8 mouse cellular contexts compared by ENCODE assay signal in genomic region chr2:36214023-36214422, GRCm38 (mm10). TPM values are rescaled to one million over a fixed set of nuclear protein-coding genes. Genes with fewer than 3 reads are reported as not detected.
DNase-seq lines count a peak whose midpoint lies in the region; ATAC-seq and TF ChIP-seq lines count a peak whose summit lies in the region.

No protein-coding gene starts in this region.

- H3K27ac ChIP-seq in forebrain, embryonic 14.5 days (ENCODE audit: low read depth, low read length): no peak overlapping the region
- H3K27ac ChIP-seq in liver, postnatal 0 days (ENCODE audit: low read depth): no peak overlapping the region
- H3K27ac ChIP-seq in neural tube, embryonic 14.5 days (ENCODE audit: low read depth, low read length): no peak overlapping the region
- H3K27ac ChIP-seq in testis, adult 2 months (ENCODE audit: control insufficient read depth, insufficient read depth, low read depth, low read length): no peak overlapping the region

- ATAC-seq in cerebellum, adult (ENCODE audit: insufficient number of reproducible peaks, low FRiP score, low TSS enrichment): peak; percentile 78; the same call in 1 of the 2 replicates
- ATAC-seq in forebrain, embryonic 14.5 days: peak; percentile 90
- peak; percentile 85 for ATAC-seq in liver, postnatal 0 days
- ATAC-seq in neural tube, embryonic 14.5 days (ENCODE audit: low read depth): peak; percentile 89

- no peaks in the 10 kb centered on the region for H3K36me3 ChIP-seq in forebrain, embryonic 14.5 days (ENCODE audit: control insufficient read depth, insufficient read depth, low read length)
- no peaks in the 10 kb centered on the region for H3K36me3 ChIP-seq in liver, postnatal 0 days (replicated peaks; ENCODE audit: insufficient read depth, low read length)
- no peaks in the 10 kb centered on the region for H3K36me3 ChIP-seq in neural tube, embryonic 14.5 days (ENCODE audit: control insufficient read depth, insufficient read depth, low read length)
- no peaks in the 10 kb centered on the region for H3K36me3 ChIP-seq in testis, adult 2 months (ENCODE audit: control insufficient read depth, insufficient read depth, low read length)

- peaks cover 28% of the 10 kb centered on the region for H3K27me3 ChIP-seq in forebrain, embryonic 14.5 days (replicated peaks; ENCODE audit: control insufficient read depth, insufficient read depth, low read length)
- H3K27me3 ChIP-seq in liver, postnatal 0 days (ENCODE audit: insufficient read depth, low read length): peaks cover 35% of the 10 kb centered on the region
- H3K27me3 ChIP-seq in neural tube, embryonic 14.5 days (ENCODE audit: control insufficient read depth, insufficient read depth, low read length): peaks cover 10% of the 10 kb centered on the region
- no peaks in the 10 kb centered on the region for H3K27me3 ChIP-seq in testis, adult 2 months (ENCODE audit: control insufficient read depth, insufficient read depth, low read length)

- 8% methylated on average over 8 of the region's 8 CpGs for WGBS in forebrain, embryonic 14.5 days
- 1% methylated on average over 8 of the region's 8 CpGs for WGBS in large intestine, adult 2 months
- WGBS in liver, postnatal 0 days (ENCODE audit: insufficient replicate concordance): 8% methylated on average over 8 of the region's 8 CpGs
- 13% methylated on average over 8 of the region's 8 CpGs for WGBS in neural tube, embryonic 14.5 days

- H3K9me3 ChIP-seq in forebrain, embryonic 14.5 days (replicated peaks; ENCODE audit: control insufficient read depth, low read length): no peaks in the 10 kb centered on the region
- H3K9me3 ChIP-seq in liver, postnatal 0 days (ENCODE audit: low read length): no peaks in the 10 kb centered on the region
- no peaks in the 10 kb centered on the region for H3K9me3 ChIP-seq in neural tube, embryonic 14.5 days (ENCODE audit: control insufficient read depth, low read length)

- no peak for TF ChIP-seq EP300 in liver, postnatal 0 days (IDR thresholded peaks at IDR 0.05; ENCODE audit: low read depth)

- no peak for TF ChIP-seq POLR2A in testis, adult 2 months (IDR thresholded peaks at IDR 0.05; ENCODE audit: control insufficient read depth, low read depth, low read length)

- no peak overlapping the region for H3K4me3 ChIP-seq in forebrain, embryonic 14.5 days (ENCODE audit: low read depth, low read length)
- no peak overlapping the region for H3K4me3 ChIP-seq in liver, postnatal 0 days (ENCODE audit: low read depth, low read length)
- H3K4me3 ChIP-seq in neural tube, embryonic 14.5 days (ENCODE audit: low read depth, low read length): no peak overlapping the region
- H3K4me3 ChIP-seq in testis, adult 2 months (ENCODE audit: control insufficient read depth, low read depth, low read length): no peak overlapping the region

- DNase-seq in ES-CJ7 (ENCODE audit: low read depth, low spot score): peak; percentile 87
- DNase-seq in forebrain, embryonic 14.5 days (ENCODE audit: low spot score): peak; percentile 93
- DNase-seq in heart, postnatal 14 days: peak; percentile 89 to 92
- peak; percentile 60 for DNase-seq in large intestine, adult 2 months (ENCODE audit: low read depth, low spot score)
- peak; percentile 92 for DNase-seq in liver, postnatal 0 days

- no peak overlapping the region for H3K9ac ChIP-seq in forebrain, embryonic 14.5 days (ENCODE audit: low read length)
- no peak overlapping the region for H3K9ac ChIP-seq in liver, postnatal 0 days (replicated peaks)
- no peak overlapping the region for H3K9ac ChIP-seq in neural tube, embryonic 14.5 days (replicated peaks; ENCODE audit: low read depth, low read length)

- H3K4me2 ChIP-seq in forebrain, embryonic 14.5 days (ENCODE audit: low read length): no peak overlapping the region
- H3K4me2 ChIP-seq in liver, postnatal 0 days (ENCODE audit: low read depth, low read length): peak overlapping the region; percentile 15; the same call in 1 of the 2 replicates
- H3K4me2 ChIP-seq in neural tube, embryonic 14.5 days (ENCODE audit: low read depth, low read length): no peak overlapping the region

- intact Hi-C loops in heart, postnatal 14 days (cut with DNase I): loop anchor here (1.0 to 10.0 kb wide), 5 partner anchors 61 to 669 kb away; partner anchors contain the start of genes Mrrf and Rbm18

- no peaks in the 10 kb centered on the region for H3K4me1 ChIP-seq in forebrain, embryonic 14.5 days (ENCODE audit: control insufficient read depth, insufficient read depth, low read length)
- H3K4me1 ChIP-seq in liver, postnatal 0 days (ENCODE audit: insufficient read depth): peaks cover 20% of the 10 kb centered on the region
- no peaks in the 10 kb centered on the region for H3K4me1 ChIP-seq in neural tube, embryonic 14.5 days (ENCODE audit: control insufficient read depth, insufficient read depth, low read length)
- H3K4me1 ChIP-seq in testis, adult 2 months (ENCODE audit: control insufficient read depth, insufficient read depth, low read length): peaks cover 2% of the 10 kb centered on the region; the same call in 1 of the 2 replicates

- TF ChIP-seq CTCF in liver, postnatal 0 days (IDR thresholded peaks at IDR 0.05; ENCODE audit: low read depth): peak; percentile 96
- TF ChIP-seq CTCF in testis, adult 2 months (IDR thresholded peaks at IDR 0.05; ENCODE audit: control insufficient read depth, insufficient read depth, insufficient replicate concordance, low read depth, low read length): peak; percentile 95

RNA-seq across cellular contexts. Expression of gene Ptgs1, which starts 16.2 kb away (rescaled TPM):
- 3.7 and 3.8 TPM in 2 replicates for polyA plus RNA-seq in forebrain, embryonic 14.5 days (2014; fragmentation: Nextera tagmentation; extraction: Ambion mirVana)
- 10 to 100 TPM; 19.0 to 21.4 TPM for total RNA-seq in heart, postnatal 14 days (2021)
- polyA plus RNA-seq in large intestine, adult 2 months (2012; rRNA removed): 15.1 and 28.0 TPM in 2 replicates
- polyA plus RNA-seq in liver, postnatal 0 days (2015; fragmentation: Nextera tagmentation; extraction: Ambion mirVana): 24.7 and 25.3 TPM in 2 replicates
- 2.7 and 7.7 TPM in 2 replicates for polyA plus RNA-seq in neural tube, embryonic 14.5 days (2014; fragmentation: Nextera tagmentation; extraction: Ambion mirVana)
- 0.74 and 5.4 TPM in 2 replicates for polyA plus RNA-seq in testis, adult 2 months (2012; rRNA removed)
